Mouse (Mus musculus) limb, embryonic 15.5 days (tissue): ENCODE measurements around the gene Mfap1b. TPM values are rescaled to one million over a fixed set of nuclear protein-coding genes. Genes with fewer than 3 reads are reported as not detected.
A peak's percentile ranks its signal among the peaks of the same experiment; 100 is the strongest.

Experiments used
- ATAC-seq: fragments of 200-750 bp; cut with Nextera tagmentation; 2 replicates; pipeline ENCODE4 v1.8.0; 2017; ENCODE audit warnings: low read depth, moderate TSS enrichment; ENCODE audit not compliant: insufficient number of reproducible peaks, low FRiP score, low TSS enrichment
- H3K27ac ChIP-seq: fragments of 300-500 bp; sonication (generic); 2 replicates; pipeline ENCODE4 v1.5.1; 2015; ENCODE audit warnings: moderate library complexity, mild to moderate bottlenecking, inconsistent platforms
- H3K27me3 ChIP-seq: fragments of 300-500 bp; sonication (generic); 2 replicates; pipeline ENCODE4 v1.6.1; 2015; ENCODE audit warnings: inconsistent platforms
- H3K36me3 ChIP-seq: fragments of 300-500 bp; sonication (generic); 2 replicates; pipeline ENCODE4 v1.6.1; 2015; ENCODE audit warnings: inconsistent platforms
- H3K4me1 ChIP-seq: fragments of 300-500 bp; sonication (generic); 2 replicates; pipeline ENCODE4 v1.6.1; 2015; ENCODE audit warnings: inconsistent platforms
- H3K4me2 ChIP-seq: fragments of 300-500 bp; sonication (generic); 2 replicates; pipeline ENCODE4 v1.6.1; 2015; ENCODE audit warnings: mild to moderate bottlenecking, inconsistent platforms
- H3K4me3 ChIP-seq: fragments of 300-500 bp; sonication (generic); 2 replicates; pipeline ENCODE4 v1.5.1; 2015; ENCODE audit warnings: mild to moderate bottlenecking, inconsistent platforms
- H3K9ac ChIP-seq: fragments of 300-500 bp; sonication (generic); 2 replicates; pipeline ENCODE4 v1.6.1; 2015; ENCODE audit warnings: inconsistent platforms
- H3K9me3 ChIP-seq: fragments of 300-500 bp; sonication (generic); 2 replicates; pipeline ENCODE4 v1.6.1; 2016; ENCODE audit warnings: inconsistent platforms
- WGBS: fragments of 180-500 bp; shearing (Covaris S2); methylation state at CpG from one replicate; pipeline ENCODE4 v1.1.7; 2015; 5-methylcytosine and 5-hydroxymethylcytosine counted together
- microRNA-seq: library from miRNA; unstranded; fragments of <30 nt; microRNA quantifications from one replicate; pipeline ENCODE4, GENCODE M21; 2016
- polyA plus RNA-seq: library from polyadenylated mRNA; unstranded; fragments of >200 nt; fragmentation: Nextera tagmentation; extraction: Ambion mirVana; gene quantifications from 2 replicates; pipeline ENCODE4 v1.2.1, GENCODE M21; 2015

Mfap1b gene
- polyA plus RNA-seq, 1 experiment from 2014 or later: 61.3 TPM

- Histone ChIP-seq H3K27me3 (no peaks in the 10 kb centered on the region), H3K4me1 (peaks cover 27% of the 10 kb centered on the region), H3K9me3 (no peaks in the 10 kb centered on the region), H3K4me2 (peak overlapping the region; percentile 56), H3K9ac (no peak overlapping the region), H3K27ac (no peak overlapping the region), H3K4me3 (peak overlapping the region; percentile 99), H3K36me3 (peaks cover 29% of the 10 kb centered on the region)
- no peak for ATAC-seq
- WGBS: 59% methylated on average over 3 of the region's 3 CpGs
Observed at GRCm38 (mm10) chr2:121415591-121415990, 58.3 kb downstream of the Mfap1b start.

- no peak for ATAC-seq
- WGBS: 60% methylated on average over 3 of the region's 3 CpGs
- H3K4me1 ChIP-seq: peaks cover 27% of the 10 kb centered on the region
Observed at GRCm38 (mm10) chr2:121415103-121415502, 58.8 kb downstream of the Mfap1b start.

GRCm38 (mm10) chr2:121414139-121414685 is 59.7 kb downstream of the Mfap1b start:
- Histone ChIP-seq H3K4me2 (peak overlapping the region; percentile 56), H3K4me3 (peak overlapping the region; percentile 99), H3K27me3 (no peaks in the 10 kb centered on the region), H3K36me3 (peaks cover 29% of the 10 kb centered on the region), H3K9ac (peak overlapping the region; percentile 99), H3K4me1 (peaks cover 27% of the 10 kb centered on the region), H3K9me3 (no peaks in the 10 kb centered on the region), H3K27ac (peak overlapping the region; percentile 98)
- WGBS: under 1% methylated on average over 32 of the region's 32 CpGs
- ATAC-seq: peak; percentile 57

More at GRCm38 (mm10) chr2:121415103-121415502, 58.8 kb downstream of the Mfap1b start:
- Histone ChIP-seq H3K4me3 (peak overlapping the region; percentile 99), H3K4me2 (peak overlapping the region; percentile 56), H3K9me3 (no peaks in the 10 kb centered on the region), H3K27ac (no peak overlapping the region), H3K36me3 (peaks cover 29% of the 10 kb centered on the region), H3K9ac (peak overlapping the region; percentile 35; the same call in 1 of the 2 replicates), H3K27me3 (no peaks in the 10 kb centered on the region)

GRCm38 (mm10) chr2:121413387-121414042 is 60.4 kb downstream of the Mfap1b start, which contains the start of the genes Pdia3 and Catsper2:
Gene Pdia3, plus strand, starts transcription at chr2:121413775.
Gene Catsper2, minus strand, starts transcription at chr2:121413792.
- H3K4me2 ChIP-seq: peak within 1 kb of the TSS; percentile 56
- under 1% methylated on average over 64 of the region's 68 CpGs for WGBS
- ATAC-seq: peak; percentile 98

GRCm38 (mm10) chr2:121412843-121413386 is 61.0 kb downstream of the Mfap1b start:
- WGBS: 15% methylated on average over 4 of the region's 4 CpGs
- peak overlapping the region; percentile 99 for H3K4me3 ChIP-seq
- no peak for ATAC-seq
- H3K27me3 ChIP-seq: no peaks in the 10 kb centered on the region
- peak overlapping the region; percentile 98 for H3K27ac ChIP-seq
- peaks cover 17% of the 10 kb centered on the region for H3K36me3 ChIP-seq
- H3K9me3 ChIP-seq: 0 out of 2 replicates have a peak, but pooled peaks cover 2% of the 10 kb centered on the region
- peak overlapping the region; percentile 48 for H3K9ac ChIP-seq
- H3K4me2 ChIP-seq: peak overlapping the region; percentile 56
- H3K4me1 ChIP-seq: peaks cover 27% of the 10 kb centered on the region

More at GRCm38 (mm10) chr2:121413387-121414042, 60.4 kb downstream of the Mfap1b start, which contains the start of the genes Pdia3 and Catsper2:
- Histone ChIP-seq H3K27ac (peak within 1 kb of the TSS; percentile 98), H3K27me3 (no peaks in the 10 kb centered on the region), H3K36me3 (peaks cover 22% of the 10 kb centered on the region), H3K9me3 (no peaks in the 10 kb centered on the region), H3K4me3 (peak within 1 kb of the TSS; percentile 99), H3K4me1 (peaks cover 27% of the 10 kb centered on the region), H3K9ac (peak within 1 kb of the TSS; percentile 99)

Small RNA genes lying within 50 kb of the gene (microRNA-seq; reads per million reads assigned to microRNA genes)
- gene Gm22953: not detected

Other genes with a start within 250 kb of the Mfap1b start
- gene Trp53bp1, start 202.7 kb downstream of the Mfap1b start, polyA plus RNA-seq: 52.4 and 62.6 TPM in 2 replicates
- 3.8 and 3.9 TPM in 2 replicates for gene Map1a, start 184.5 kb downstream of the Mfap1b start, polyA plus RNA-seq
- gene Ppip5k1, start 118.7 kb downstream of the Mfap1b start, polyA plus RNA-seq: 10.1 and 10.2 TPM in 2 replicates
- gene Ckmt1, start 116.4 kb downstream of the Mfap1b start, polyA plus RNA-seq: 40.0 and 40.1 TPM in 2 replicates
- gene Strc, start 86.9 kb downstream of the Mfap1b start, polyA plus RNA-seq: not detected in 2 replicates
- gene Pdia3, start 60.3 kb downstream of the Mfap1b start, polyA plus RNA-seq: 841 and 923 TPM in 2 replicates
- gene Catsper2, start 60.3 kb downstream of the Mfap1b start, polyA plus RNA-seq: 2.0 and 2.3 TPM in 2 replicates
- gene Ell3, start 29.8 kb downstream of the Mfap1b start, polyA plus RNA-seq: 8.8 and 9.5 TPM in 2 replicates
- 552 and 557 TPM in 2 replicates for gene Serf2, start 24.9 kb downstream of the Mfap1b start, polyA plus RNA-seq
- gene Hypk, start 20.8 kb downstream of the Mfap1b start, polyA plus RNA-seq: 116 and 126 TPM in 2 replicates
- gene Serinc4, start 17.3 kb downstream of the Mfap1b start, polyA plus RNA-seq: 0.12 and 0.25 TPM in 2 replicates
- 29.0 and 29.2 TPM in 2 replicates for gene Mfap1a, start 32.6 kb upstream of the Mfap1b start, polyA plus RNA-seq
- gene Wdr76, start 32.7 kb upstream of the Mfap1b start, polyA plus RNA-seq: 5.5 and 7.1 TPM in 2 replicates